7 mouse cellular contexts compared by ENCODE assay signal in genomic region chr10:75059396-75059795, GRCm38 (mm10). TPM values are rescaled to one million over a fixed set of nuclear protein-coding genes. Genes with fewer than 3 reads are reported as not detected.
DNase-seq lines count a peak whose midpoint lies in the region; ATAC-seq and TF ChIP-seq lines count a peak whose summit lies in the region.

No protein-coding gene starts in this region.

- H3K4me2 ChIP-seq in intestine, postnatal 0 days (replicated peaks; ENCODE audit: low read depth) = peak overlapping the region; percentile 81
- H3K4me2 ChIP-seq in midbrain, embryonic 11.5 days = peak overlapping the region; percentile 81

- no peaks in the 10 kb centered on the region for H3K27me3 ChIP-seq in intestine, postnatal 0 days (replicated peaks; ENCODE audit: control insufficient read depth, insufficient read depth, low read length)
- H3K27me3 ChIP-seq in limb, embryonic 10.5 days (ENCODE audit: low read depth, poor library complexity, severe bottlenecking) = peaks cover 7% of the 10 kb centered on the region; the same call in 1 of the 2 replicates
- H3K27me3 ChIP-seq in midbrain, embryonic 11.5 days (ENCODE audit: control insufficient read depth, insufficient read depth, low read length) = peaks cover 5% of the 10 kb centered on the region; the same call in 1 of the 2 replicates

- ATAC-seq in intestine, postnatal 0 days = 0 out of 2 replicates have a peak, but pooled peaks have one; percentile 24
- peak; percentile 17; the same call in 1 of the 2 replicates for ATAC-seq in midbrain, embryonic 11.5 days (ENCODE audit: low FRiP score)

- H3K27ac ChIP-seq in intestine, postnatal 0 days (ENCODE audit: low read depth, low read length) = no peak overlapping the region
- H3K27ac ChIP-seq in limb, embryonic 10.5 days = peak overlapping the region; percentile 39; the same call in 1 of the 2 replicates
- H3K27ac ChIP-seq in midbrain, embryonic 11.5 days (ENCODE audit: low read depth, low read length) = no peak overlapping the region

- no peaks in the 10 kb centered on the region for H3K9me3 ChIP-seq in intestine, postnatal 0 days (ENCODE audit: control insufficient read depth)
- H3K9me3 ChIP-seq in limb, embryonic 10.5 days (replicated peaks) = no peaks in the 10 kb centered on the region
- H3K9me3 ChIP-seq in midbrain, embryonic 11.5 days (ENCODE audit: control insufficient read depth, low read length) = no peaks in the 10 kb centered on the region

- peak; percentile 90 for TF ChIP-seq CTCF in intestine, postnatal 0 days (IDR thresholded peaks at IDR 0.05; ENCODE audit: low read depth)

- DNase-seq in adrenal gland, adult 2 months = peak; percentile 85
- DNase-seq in embryo, embryonic 10.5 days (ENCODE audit: low spot score) = peak; percentile 90
- DNase-seq in heart, adult 11 months = peak; percentile 96
- peak; percentile 65 for DNase-seq in limb, embryonic 10.5 days (ENCODE audit: low spot score)
- DNase-seq in midbrain, embryonic 11.5 days (ENCODE audit: low spot score, missing footprints) = peak; percentile 94
- DNase-seq in spleen, adult 18-20 months = peak; percentile 53 to 65

- no peaks in the 10 kb centered on the region for H3K36me3 ChIP-seq in intestine, postnatal 0 days (ENCODE audit: control insufficient read depth, insufficient read depth)
- H3K36me3 ChIP-seq in limb, embryonic 10.5 days = peaks cover 3% of the 10 kb centered on the region
- H3K36me3 ChIP-seq in midbrain, embryonic 11.5 days (ENCODE audit: control insufficient read depth, insufficient read depth, low read length) = no peaks in the 10 kb centered on the region

- no peak overlapping the region for H3K9ac ChIP-seq in intestine, postnatal 0 days (ENCODE audit: low read depth, low read length)
- no peak overlapping the region for H3K9ac ChIP-seq in midbrain, embryonic 11.5 days (ENCODE audit: low read length)

- peak overlapping the region; percentile 81; the same call in 1 of the 2 replicates for H3K4me3 ChIP-seq in intestine, postnatal 0 days (ENCODE audit: low read depth, low read length)
- peak overlapping the region; percentile 91 for H3K4me3 ChIP-seq in limb, embryonic 10.5 days
- no peak overlapping the region for H3K4me3 ChIP-seq in midbrain, embryonic 11.5 days (ENCODE audit: low read depth, low read length)

- H3K4me1 ChIP-seq in intestine, postnatal 0 days (replicated peaks; ENCODE audit: control insufficient read depth, insufficient read depth, low read length) = peaks cover 17% of the 10 kb centered on the region
- peaks cover 56% of the 10 kb centered on the region for H3K4me1 ChIP-seq in limb, embryonic 10.5 days
- H3K4me1 ChIP-seq in midbrain, embryonic 11.5 days (ENCODE audit: control insufficient read depth, insufficient read depth, low read length) = peaks cover 43% of the 10 kb centered on the region

- WGBS in intestine, postnatal 0 days = under 1% methylated on average over 11 of the region's 11 CpGs
- 1% methylated on average over 11 of the region's 11 CpGs for WGBS in limb, embryonic 10.5 days
- 1% methylated on average over 11 of the region's 11 CpGs for WGBS in midbrain, embryonic 11.5 days

RNA-seq across cellular contexts. Expression of gene Bcr, which starts 1.0 kb away (rescaled TPM):
- 10 to 100 TPM; 40.2 to 43.2 TPM for total RNA-seq in adrenal gland, adult 2 months (2021)
- polyA plus RNA-seq in adrenal gland, adult 2 months (2012; rRNA removed) = 20.0 and 20.1 TPM in 2 replicates
- 26.7 and 36.2 TPM in 2 replicates for polyA plus RNA-seq in intestine, postnatal 0 days (2015; fragmentation: Nextera tagmentation; extraction: Ambion mirVana)
- polyA plus RNA-seq in limb, embryonic 10.5 days (2016; fragmentation: Nextera tagmentation; extraction: Ambion mirVana) = 7.0 and 7.6 TPM in 2 replicates
- polyA plus RNA-seq in midbrain, embryonic 11.5 days (2014; fragmentation: Nextera tagmentation; extraction: Ambion mirVana) = 7.6 and 9.0 TPM in 2 replicates

RNA-seq across cellular contexts. Expression of gene Rab36, which starts 22.5 kb away (rescaled TPM):
- total RNA-seq in adrenal gland, adult 2 months (2021) = 10 to 100 TPM; 12.9 to 16.3 TPM
- 38.1 and 40.4 TPM in 2 replicates for polyA plus RNA-seq in adrenal gland, adult 2 months (2012; rRNA removed)
- 1.5 TPM in 2 replicates for polyA plus RNA-seq in intestine, postnatal 0 days (2015; fragmentation: Nextera tagmentation; extraction: Ambion mirVana)
- 10.6 and 13.2 TPM in 2 replicates for polyA plus RNA-seq in limb, embryonic 10.5 days (2016; fragmentation: Nextera tagmentation; extraction: Ambion mirVana)
- 4.9 and 6.2 TPM in 2 replicates for polyA plus RNA-seq in midbrain, embryonic 11.5 days (2014; fragmentation: Nextera tagmentation; extraction: Ambion mirVana)

RNA-seq across cellular contexts. Expression of gene Rsph14, which starts 27.0 kb away (rescaled TPM):
- total RNA-seq in adrenal gland, adult 2 months (2021) = 1 to 10 TPM in 1 of 2 experiments, not detected in 1; 1.8 TPM
- polyA plus RNA-seq in adrenal gland, adult 2 months (2012; rRNA removed) = 0.54 TPM in 1 of 2 replicates, not detected in the other
- polyA plus RNA-seq in intestine, postnatal 0 days (2015; fragmentation: Nextera tagmentation; extraction: Ambion mirVana) = not detected in 2 replicates
- not detected in 2 replicates for polyA plus RNA-seq in limb, embryonic 10.5 days (2016; fragmentation: Nextera tagmentation; extraction: Ambion mirVana)
- not detected in 2 replicates for polyA plus RNA-seq in midbrain, embryonic 11.5 days (2014; fragmentation: Nextera tagmentation; extraction: Ambion mirVana)
